In genomic region chr1:160588911-160589590, GRCm38 (mm10) we compare ENCODE assay signal across 26 mouse cellular contexts.
DNase-seq lines count a peak whose midpoint lies in the region; ATAC-seq and TF ChIP-seq lines count a peak whose summit lies in the region.
"Had no signal": no experiment of that assay in that cellular context is flagged by ENCODE, and none has a peak within 500 bp of the region (broad histone marks: within the 10 kb centered on the region; RNA-seq: fewer than 3 reads in every experiment).

No protein-coding gene starts in this region.

- WGBS in lung, postnatal 0 days, result 49% methylated on average over 4 of the region's 4 CpGs
- 47% methylated on average over 4 of the region's 4 CpGs for WGBS in lung, adult 2 months
- WGBS in neural tube, embryonic 15.5 days, result 81% methylated on average over 4 of the region's 4 CpGs

- H3K36me3 ChIP-seq in lung, postnatal 0 days (ENCODE audit: insufficient read depth, low read length), result no peaks in the 10 kb centered on the region
- H3K36me3 ChIP-seq in neural tube, embryonic 15.5 days, result no peaks in the 10 kb centered on the region
- H3K36me3 ChIP-seq: forebrain, embryonic 10.5 days; hindbrain, embryonic 13.5 days; limb, embryonic 13.5 days; liver, embryonic 13.5 days; neural tube, embryonic 12.5 days had no signal

- no peak for TF ChIP-seq CTCF in lung, postnatal 0 days (IDR thresholded peaks at IDR 0.05)
- TF ChIP-seq CTCF in lung, adult 2 months (IDR thresholded peaks at IDR 0.05; ENCODE audit: insufficient read depth, low read length), result no peak

- no peak overlapping the region for H3K9ac ChIP-seq in lung, postnatal 0 days (replicated peaks; ENCODE audit: low read depth)
- H3K9ac ChIP-seq in neural tube, embryonic 15.5 days (replicated peaks), result no peak overlapping the region
- H3K9ac ChIP-seq: hindbrain, embryonic 13.5 days; limb, embryonic 13.5 days; liver, embryonic 13.5 days; neural tube, embryonic 12.5 days had no signal

- no peak overlapping the region for H3K4me2 ChIP-seq in lung, postnatal 0 days (replicated peaks; ENCODE audit: low read depth, low read length)
- H3K4me2 ChIP-seq in neural tube, embryonic 15.5 days, result no peak overlapping the region
- H3K4me2 ChIP-seq: heart, embryonic 11.5 days; hindbrain, embryonic 13.5 days; limb, embryonic 13.5 days; liver, embryonic 13.5 days; neural tube, embryonic 12.5 days had no signal

- DNase-seq in layer of hippocampus, adult 11-12 months (ENCODE audit: low spot score), result peak; percentile 19
- DNase-seq in layer of hippocampus, adult 9-10 months (ENCODE audit: low spot score), result no peak
- DNase-seq in lung, postnatal 0 days (ENCODE audit: low spot score), result peak; percentile 74
- DNase-seq in lung, adult 2 months, result no peak
- peak; percentile 55 for DNase-seq in adipocyte (ENCODE audit: low spot score)
- peak; percentile 24 for DNase-seq in lung, postnatal 25 days (ENCODE audit: low spot score)
- no peak for DNase-seq in right cerebral cortex, postnatal 14 days
- DNase-seq: adrenal gland, adult 8-10 months; cerebellum, adult 8-10 months; cerebellum, postnatal 36 days; gastrocnemius, postnatal 10 days; heart, postnatal 4 days; kidney, adult 9 months; kidney, postnatal 14 days; liver, embryonic 13.5 days had no signal

- no peaks in the 10 kb centered on the region for H3K27me3 ChIP-seq in lung, postnatal 0 days (replicated peaks; ENCODE audit: insufficient read depth, low read length)
- no peaks in the 10 kb centered on the region for H3K27me3 ChIP-seq in neural tube, embryonic 15.5 days (replicated peaks)
- H3K27me3 ChIP-seq: hindbrain, embryonic 13.5 days; limb, embryonic 13.5 days; liver, embryonic 13.5 days; neural tube, embryonic 12.5 days had no signal

- no peak overlapping the region for H3K4me3 ChIP-seq in lung, postnatal 0 days (ENCODE audit: low read depth, low read length)
- H3K4me3 ChIP-seq in lung, adult 2 months (replicated peaks; ENCODE audit: extremely low read depth, low read depth, low read length), result no peak overlapping the region
- no peak overlapping the region for H3K4me3 ChIP-seq in neural tube, embryonic 15.5 days (replicated peaks)
- H3K4me3 ChIP-seq: forebrain, embryonic 10.5 days; hindbrain, embryonic 13.5 days; limb, embryonic 13.5 days; liver, embryonic 13.5 days; myocyte; neural tube, embryonic 12.5 days had no signal

- H3K27ac ChIP-seq in lung, postnatal 0 days (ENCODE audit: low read length), result no peak overlapping the region
- no peak overlapping the region for H3K27ac ChIP-seq in neural tube, embryonic 15.5 days (replicated peaks)
- H3K27ac ChIP-seq: forebrain, embryonic 10.5 days; hindbrain, embryonic 13.5 days; limb, embryonic 13.5 days; liver, embryonic 13.5 days; neural tube, embryonic 12.5 days had no signal

- no peak for TF ChIP-seq POLR2A in lung, adult 2 months (IDR thresholded peaks at IDR 0.05; ENCODE audit: borderline replicate concordance, extremely low read depth, low read depth, low read length)

- no peaks in the 10 kb centered on the region for H3K4me1 ChIP-seq in lung, postnatal 0 days (ENCODE audit: insufficient read depth, low read depth, low read length)
- H3K4me1 ChIP-seq in lung, adult 2 months (ENCODE audit: control insufficient read depth, insufficient read depth, low read length), result no peaks in the 10 kb centered on the region
- H3K4me1 ChIP-seq in neural tube, embryonic 15.5 days, result no peaks in the 10 kb centered on the region
- H3K4me1 ChIP-seq: hindbrain, embryonic 13.5 days; limb, embryonic 13.5 days; liver, embryonic 13.5 days; neural tube, embryonic 12.5 days had no signal

- peak; percentile 43 for ATAC-seq in lung, postnatal 0 days
- no peak for ATAC-seq in neural tube, embryonic 15.5 days (ENCODE audit: low FRiP score)
- ATAC-seq: activated CD4-positive, CD25-positive, alpha-beta regulatory T cell, adult 4 months; CD4-positive, CD25-positive, alpha-beta regulatory T cell, adult 4 months; forebrain, embryonic 16.5 days; intestine, embryonic 16.5 days had no signal

- H3K9me3 ChIP-seq in lung, postnatal 0 days (ENCODE audit: low read length), result no peaks in the 10 kb centered on the region
- H3K9me3 ChIP-seq in neural tube, embryonic 15.5 days (replicated peaks), result no peaks in the 10 kb centered on the region
- H3K9me3 ChIP-seq: forebrain, embryonic 10.5 days; hindbrain, embryonic 13.5 days; limb, embryonic 13.5 days; liver, embryonic 13.5 days; neural tube, embryonic 12.5 days had no signal

- TF ChIP-seq EP300 in lung, postnatal 0 days (IDR thresholded peaks at IDR 0.05), result no peak

Comparison
In these comparisons a context has a peak if more than half of its experiments do, and no peak if none do; other contexts are left out.
1. DNase-seq: peak in layer of hippocampus, adult 11-12 months (single experiment), lung, postnatal 0 days (single experiment), adipocyte (single experiment) and lung, postnatal 25 days (single experiment); none in layer of hippocampus, adult 9-10 months (single experiment), lung, adult 2 months (single experiment) and right cerebral cortex, postnatal 14 days (single experiment).